Mouse (Mus musculus): ENCODE results near the gene Gm28374. TPM values are rescaled to one million over a fixed set of nuclear protein-coding genes. Genes with fewer than 3 reads are reported as not detected.
A peak's percentile ranks its signal among the peaks of the same experiment; 100 is the strongest.
"Not testable (repeated sequence)": the region's sequence is repeated elsewhere in the genome, so short reads cannot be mapped to it uniquely, and the experiment has no call there.

The Gm28374 gene
- not detected for total RNA-seq (2022)

GRCm38 (mm10) chr19:6082156-6082555 lies at the start of gene Gm28374:
Gm28374 (minus strand) TSS chr19:6082256.
- DNase-seq (ENCODE audit: low spot score), result no peak

DNA sequence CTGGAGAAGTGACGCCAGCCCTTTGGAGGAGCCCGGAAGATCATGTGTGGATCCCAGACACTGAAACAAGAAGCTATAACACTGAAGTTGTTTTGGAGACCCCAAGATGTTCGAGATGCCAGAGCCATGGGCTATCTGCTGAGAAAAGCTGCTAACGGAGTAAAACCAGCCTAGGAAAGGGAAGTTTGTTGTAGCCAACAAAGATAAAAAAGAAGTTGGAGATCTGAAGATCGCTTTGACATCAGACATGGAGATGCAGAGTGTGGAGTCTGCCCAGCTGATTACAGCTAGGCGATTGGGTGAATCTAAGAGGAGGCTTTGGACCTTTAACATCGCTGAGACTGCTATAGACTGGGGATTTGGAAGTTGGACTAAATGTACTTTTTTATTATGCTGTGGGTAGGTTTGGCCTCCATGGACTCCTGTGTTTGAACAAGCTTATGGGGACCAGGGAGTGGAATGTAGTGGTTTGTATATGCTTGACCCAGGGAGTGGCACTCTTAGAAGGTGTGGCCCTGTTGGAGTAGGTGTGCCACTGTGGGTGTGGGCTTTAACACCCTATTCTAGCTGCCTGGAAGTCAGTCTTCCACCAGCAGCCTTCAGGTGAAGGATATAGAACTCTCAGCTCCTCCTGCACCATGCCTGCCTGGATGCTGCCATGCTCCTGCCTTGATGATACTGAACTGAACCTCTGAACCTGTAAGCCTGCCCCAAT lies 48.5 kb upstream of the Gm28374 start:
- DNase-seq (ENCODE audit: low spot score), result not testable (repeated sequence)

- DNase-seq (ENCODE audit: low spot score), result peak; percentile 95
Measured at GRCm38 (mm10) chr19:6127760-6128341, 45.8 kb upstream of the Gm28374 start, which contains the start of gene Snx15. Snx15 (minus strand) TSS chr19:6128304.

DNA sequence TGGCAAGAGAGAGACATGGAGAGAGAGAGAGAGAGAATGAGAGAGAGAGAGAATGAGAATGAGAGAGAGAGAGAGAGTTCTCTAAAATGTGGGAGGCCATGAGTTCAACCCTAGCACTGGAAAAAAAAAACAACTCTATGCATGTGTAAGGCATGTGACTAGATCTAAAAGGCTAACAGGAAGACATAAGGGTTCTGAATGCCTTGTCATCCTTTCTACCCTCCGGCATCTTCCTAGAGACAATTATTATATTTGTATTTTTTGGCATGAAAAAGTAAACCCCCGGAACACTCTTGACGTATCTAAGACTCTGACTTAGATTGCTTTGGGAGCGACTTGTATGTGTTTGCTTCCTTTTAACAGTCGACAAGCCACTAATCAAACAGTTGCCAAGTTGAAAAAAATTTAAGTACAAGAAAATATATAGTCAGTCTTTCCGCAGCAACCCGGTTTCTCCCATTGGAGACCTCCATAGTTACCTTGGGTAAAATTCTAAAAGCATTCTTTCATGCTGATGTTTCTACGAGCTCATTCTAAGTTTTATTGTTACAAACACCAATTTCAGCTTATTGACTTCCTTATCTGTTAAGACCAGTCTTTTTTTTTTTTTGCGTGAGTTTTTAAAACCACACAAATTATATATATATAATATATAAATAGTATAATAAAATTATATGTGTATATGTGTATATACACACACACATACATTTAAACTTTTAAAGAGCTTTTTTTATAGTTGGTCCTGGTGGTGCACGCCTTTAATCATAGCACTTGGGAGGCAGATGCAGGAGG lies 44.9 kb upstream of the Gm28374 start:
- no peak for DNase-seq (ENCODE audit: low spot score)

DNA sequence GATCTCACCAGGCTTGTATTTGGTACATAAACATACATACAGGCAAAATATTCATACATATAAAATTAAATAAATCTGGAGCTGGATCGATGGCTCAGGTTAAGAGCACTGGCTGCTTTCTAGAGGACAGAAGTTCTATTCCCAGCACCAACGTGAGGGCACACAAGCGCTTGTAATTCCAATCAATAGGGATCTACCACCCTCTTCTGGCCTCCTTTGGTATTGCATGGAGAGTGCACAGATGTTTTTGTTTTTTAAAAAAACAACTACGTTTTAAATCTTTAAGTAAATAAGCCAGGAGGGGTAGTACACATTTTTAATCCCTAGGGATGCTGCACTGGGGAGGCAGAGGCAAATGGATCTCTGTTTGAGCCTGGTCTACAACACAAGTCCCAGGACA lies 44.2 kb upstream of the Gm28374 start:
- peak; percentile 56 for DNase-seq (ENCODE audit: low spot score)

DNA sequence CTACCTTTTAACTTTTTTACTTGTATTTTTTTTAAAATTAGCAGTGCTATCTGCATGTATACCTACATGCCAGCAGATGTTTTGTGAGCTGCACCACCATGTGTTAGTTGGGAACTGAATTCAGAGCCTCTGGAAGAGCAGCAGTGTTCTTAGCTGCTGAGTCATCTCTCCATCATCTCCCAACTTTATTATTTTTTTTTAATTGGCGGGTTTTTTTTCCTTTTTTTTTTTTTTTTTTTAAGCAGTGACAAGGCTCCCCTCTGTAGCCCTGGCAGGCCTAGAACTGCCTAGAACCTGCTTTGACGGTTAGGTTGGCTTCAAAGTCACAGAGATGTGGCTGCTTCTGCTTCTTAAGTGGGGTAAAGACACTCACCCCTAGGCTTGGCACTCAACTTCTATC lies 42.8 kb upstream of the Gm28374 start:
- no peak for DNase-seq (ENCODE audit: low spot score)

GRCm38 (mm10) chr19:6123330-6123729 lies 41.3 kb upstream of the Gm28374 start:
- no peak for DNase-seq (ENCODE audit: low spot score)

GRCm38 (mm10) chr19:6121761-6122160 lies 39.7 kb upstream of the Gm28374 start:
- DNase-seq (ENCODE audit: low spot score), result no peak

GRCm38 (mm10) chr19:6118677-6119185 lies 36.7 kb upstream of the Gm28374 start:
- no peak for DNase-seq (ENCODE audit: low spot score)

- DNase-seq (ENCODE audit: low spot score), result peak; percentile 93
Measured at GRCm38 (mm10) chr19:6117986-6118676, 36.1 kb upstream of the Gm28374 start, which contains the start of gene Sac3d1. Sac3d1 (minus strand) TSS chr19:6118650.

GRCm38 (mm10) chr19:6117346-6117985 lies 35.4 kb upstream of the Gm28374 start:
- no peak for DNase-seq (ENCODE audit: low spot score)

DNA sequence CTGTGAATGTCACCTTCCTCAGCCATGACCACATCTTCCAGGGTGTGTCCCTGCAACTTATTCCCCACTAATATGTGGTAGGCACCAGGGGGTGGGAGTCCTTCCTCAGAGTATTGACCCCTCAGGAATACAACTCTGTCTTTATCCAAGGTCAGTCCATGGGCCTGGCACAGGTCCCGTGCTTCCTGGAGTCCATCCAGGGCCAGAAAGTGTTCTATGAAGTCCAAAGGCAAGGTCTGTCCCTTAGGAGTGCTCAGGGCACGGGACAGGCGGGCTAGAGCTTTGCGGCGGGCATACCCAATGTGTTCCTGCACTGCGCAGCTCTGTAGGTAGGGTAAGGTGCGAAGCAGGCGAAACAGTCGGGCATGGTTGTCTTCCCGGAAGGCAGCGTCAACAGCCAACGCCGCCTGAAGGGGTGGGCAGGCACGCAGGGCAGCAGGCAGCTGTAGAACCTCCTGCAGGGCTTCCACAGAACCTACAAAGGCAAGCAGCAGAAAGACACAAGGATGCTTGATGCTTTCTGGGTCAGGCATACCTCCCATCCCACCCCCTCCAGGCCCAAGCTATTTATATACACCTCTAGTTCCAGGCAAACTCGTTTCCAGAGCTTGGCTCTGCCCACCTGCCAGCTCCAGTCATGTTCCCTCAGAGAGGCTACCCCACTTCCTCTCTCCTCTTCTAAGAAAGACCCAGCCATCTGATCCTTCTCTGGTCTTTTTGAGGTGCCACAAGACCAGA lies 34.2 kb upstream of the Gm28374 start:
- DNase-seq (ENCODE audit: low spot score), result no peak

GRCm38 (mm10) chr19:6113116-6113515 lies 31.1 kb upstream of the Gm28374 start:
- no peak for DNase-seq (ENCODE audit: low spot score)

GRCm38 (mm10) chr19:6105586-6105985 lies 23.5 kb upstream of the Gm28374 start, which contains the start of gene Naaladl1:
Naaladl1 (plus strand) TSS chr19:6105782.
- no peak for DNase-seq (ENCODE audit: low spot score)

- DNase-seq (ENCODE audit: low spot score), result no peak
Measured at GRCm38 (mm10) chr19:6104476-6104875, 22.4 kb upstream of the Gm28374 start.

DNA sequence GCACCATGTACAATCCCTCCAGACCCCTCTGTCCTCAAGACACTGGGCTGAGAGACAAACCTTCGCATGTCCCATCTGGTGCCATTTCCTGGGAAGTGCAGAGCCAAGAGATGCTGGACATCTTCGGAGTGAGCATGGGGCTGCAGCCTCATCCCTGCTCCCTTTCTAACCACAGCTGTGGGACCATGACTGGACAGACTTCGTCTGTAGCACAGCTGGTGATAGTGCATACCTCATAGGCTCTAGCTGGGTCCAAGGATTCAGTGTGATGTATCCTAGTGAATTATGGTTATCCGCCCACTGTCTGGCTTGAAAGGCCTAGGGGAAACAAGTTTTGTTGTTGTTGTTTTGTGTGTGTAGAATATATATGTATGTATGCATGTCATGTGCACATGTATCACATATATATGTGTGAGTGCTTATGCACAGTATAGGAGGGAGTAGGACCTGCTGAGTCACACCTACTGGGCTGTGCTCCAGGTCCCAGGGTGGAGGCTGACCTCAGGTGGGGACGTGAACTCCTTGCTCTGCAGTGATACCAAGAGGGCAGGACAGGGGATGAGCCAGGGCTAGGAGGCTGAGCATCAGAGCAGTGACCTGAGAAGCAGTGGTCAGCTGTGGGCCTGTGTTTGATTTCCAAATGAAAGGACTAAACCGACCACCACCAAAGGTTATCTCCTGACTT lies 20.3 kb upstream of the Gm28374 start:
- no peak for DNase-seq (ENCODE audit: low spot score)

DNA sequence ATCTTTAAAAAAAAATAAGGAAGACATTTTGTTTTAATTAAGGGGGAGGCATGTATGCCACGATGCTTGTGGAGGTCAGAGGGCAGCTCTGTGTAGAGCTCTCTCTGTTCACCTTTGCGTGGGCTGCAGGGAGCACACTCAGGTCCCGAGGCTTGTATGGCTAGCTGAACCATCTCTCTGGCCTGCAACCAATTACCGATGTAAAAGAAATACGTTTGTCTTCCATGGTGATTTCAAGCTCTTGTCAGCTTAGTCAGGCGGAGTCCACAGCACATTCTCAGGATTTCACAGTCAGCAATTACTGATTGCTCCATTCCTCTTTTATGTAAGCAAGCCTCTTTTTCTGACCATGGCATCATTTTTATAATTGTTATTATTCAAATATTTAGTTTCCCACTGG lies 19.1 kb upstream of the Gm28374 start:
- DNase-seq (ENCODE audit: low spot score), result no peak

DNA sequence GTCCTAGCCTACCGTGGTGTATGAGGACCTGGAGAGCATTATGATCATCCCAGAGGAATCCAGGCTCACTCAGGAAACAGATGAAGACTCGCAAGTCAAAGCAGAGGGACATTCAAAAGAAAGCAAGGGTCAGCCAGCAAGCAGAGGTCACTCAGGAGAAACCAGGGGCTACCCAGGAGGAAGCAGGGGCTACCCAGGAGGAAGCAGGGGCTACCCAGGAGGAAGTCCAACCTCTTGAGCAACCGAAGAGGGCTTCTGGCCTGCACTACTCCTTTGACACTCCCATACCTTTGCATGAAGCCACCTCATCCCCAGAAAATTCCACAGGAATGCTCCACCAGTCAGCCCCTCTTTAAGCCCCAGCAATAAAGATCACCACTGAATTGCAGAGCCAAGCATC lies 15.8 kb upstream of the Gm28374 start:
- no peak for DNase-seq (ENCODE audit: low spot score)

DNA sequence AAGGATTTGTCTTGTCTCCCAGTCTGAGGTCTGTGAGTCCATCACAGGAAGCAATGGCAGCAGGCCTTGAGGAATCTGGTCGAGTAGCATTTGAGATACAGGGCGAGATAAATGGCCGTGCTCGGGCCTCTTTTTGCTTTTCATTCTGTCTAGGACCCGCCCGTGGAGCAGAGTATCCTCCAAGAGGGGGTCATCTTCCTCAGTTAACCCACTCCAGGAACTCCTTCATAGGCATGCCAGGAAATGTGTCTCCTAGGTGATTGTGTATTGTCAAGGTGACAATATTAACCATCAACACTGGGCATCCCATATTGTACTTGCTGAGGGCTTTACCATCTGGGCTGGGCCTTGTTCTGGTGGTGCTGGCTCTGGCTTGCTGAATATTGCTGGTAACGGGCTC lies 12.1 kb upstream of the Gm28374 start, which contains the start of gene AC131692.1:
Gene AC131692.1 (plus strand): TSS at position 301 of the 400 bp plus-strand sequence.
- no peak for DNase-seq (ENCODE audit: low spot score)

DNA sequence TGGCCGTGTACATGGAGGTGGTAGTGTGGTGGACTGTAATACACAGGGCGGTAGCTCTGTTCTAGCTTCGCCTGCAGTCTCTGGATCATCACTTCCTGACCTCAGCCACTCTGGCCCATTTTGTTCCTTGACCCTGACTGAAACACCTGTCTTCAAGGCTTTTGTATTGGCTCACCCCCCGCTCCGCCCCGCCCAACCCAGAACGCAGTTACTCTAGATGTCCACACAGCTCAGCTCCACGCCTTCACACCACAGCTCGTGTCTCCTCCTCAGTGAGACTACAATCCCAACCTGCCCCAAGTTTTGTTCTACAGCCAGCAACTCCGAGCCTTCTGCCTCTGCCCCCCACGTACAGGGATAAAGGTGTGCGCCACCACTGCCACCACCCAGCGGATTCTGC lies 6.8 kb upstream of the Gm28374 start:
- no peak for DNase-seq (ENCODE audit: low spot score)

Data from heart, adult 8-10 months (tissue).